Mouse (Mus musculus): ENCODE data around the gene Med16. TPM values are rescaled to one million over a fixed set of nuclear protein-coding genes. Genes with fewer than 3 reads are reported as not detected.

Gene Med16
- polyA plus RNA-seq, 1 experiment from 2014 or later: 49.0 TPM

DNA sequence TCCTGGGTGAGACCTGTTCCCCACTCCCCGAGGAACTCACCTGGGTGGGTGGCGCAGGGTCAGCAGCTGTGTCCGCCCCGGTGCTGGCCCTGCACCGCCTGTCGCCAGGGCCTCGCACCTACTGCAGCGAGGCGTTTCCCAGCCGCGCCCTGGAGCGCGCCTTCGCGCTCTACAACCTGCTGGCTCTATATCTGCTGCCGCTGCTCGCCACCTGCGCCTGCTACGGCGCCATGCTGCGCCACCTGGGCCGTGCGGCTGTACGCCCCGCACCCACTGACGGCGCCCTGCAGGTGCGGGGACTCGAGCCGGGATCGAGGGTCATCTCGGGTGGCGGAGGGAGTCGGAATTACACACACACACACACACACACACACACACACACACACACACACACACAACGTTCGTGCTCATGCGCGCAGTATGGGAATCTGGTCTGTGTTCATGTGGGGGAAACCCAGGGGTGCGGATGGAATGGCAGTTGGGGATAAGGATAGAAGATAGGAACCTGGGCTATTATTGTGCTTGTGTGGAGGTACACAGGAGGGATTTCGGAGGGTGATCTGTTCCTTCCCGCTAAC, 12.3 kb upstream of the Med16 start, which contains the start of gene R3hdm4:
Gene R3hdm4, minus strand, starts transcription at position 251 of the 578 bp plus-strand sequence.
- peak within 1 kb of the TSS; percentile 26 for H3K4me3 ChIP-seq
- peak within 1 kb of the TSS; percentile 38; the same call in 1 of the 2 replicates for H3K9ac ChIP-seq
- H3K4me2 ChIP-seq: peak within 1 kb of the TSS; percentile 44
- H3K36me3 ChIP-seq (ENCODE audit: poor library complexity, severe bottlenecking): no peaks in the 10 kb centered on the region
- 3% methylated on average over 29 of the region's 41 CpGs for WGBS
- no peak for ATAC-seq
- H3K9me3 ChIP-seq (replicated peaks): no peaks in the 10 kb centered on the region
- H3K27me3 ChIP-seq: peaks cover 72% of the 10 kb centered on the region
- H3K27ac ChIP-seq: no peak within 1 kb of the TSS
- H3K4me1 ChIP-seq: peaks cover 36% of the 10 kb centered on the region

DNA sequence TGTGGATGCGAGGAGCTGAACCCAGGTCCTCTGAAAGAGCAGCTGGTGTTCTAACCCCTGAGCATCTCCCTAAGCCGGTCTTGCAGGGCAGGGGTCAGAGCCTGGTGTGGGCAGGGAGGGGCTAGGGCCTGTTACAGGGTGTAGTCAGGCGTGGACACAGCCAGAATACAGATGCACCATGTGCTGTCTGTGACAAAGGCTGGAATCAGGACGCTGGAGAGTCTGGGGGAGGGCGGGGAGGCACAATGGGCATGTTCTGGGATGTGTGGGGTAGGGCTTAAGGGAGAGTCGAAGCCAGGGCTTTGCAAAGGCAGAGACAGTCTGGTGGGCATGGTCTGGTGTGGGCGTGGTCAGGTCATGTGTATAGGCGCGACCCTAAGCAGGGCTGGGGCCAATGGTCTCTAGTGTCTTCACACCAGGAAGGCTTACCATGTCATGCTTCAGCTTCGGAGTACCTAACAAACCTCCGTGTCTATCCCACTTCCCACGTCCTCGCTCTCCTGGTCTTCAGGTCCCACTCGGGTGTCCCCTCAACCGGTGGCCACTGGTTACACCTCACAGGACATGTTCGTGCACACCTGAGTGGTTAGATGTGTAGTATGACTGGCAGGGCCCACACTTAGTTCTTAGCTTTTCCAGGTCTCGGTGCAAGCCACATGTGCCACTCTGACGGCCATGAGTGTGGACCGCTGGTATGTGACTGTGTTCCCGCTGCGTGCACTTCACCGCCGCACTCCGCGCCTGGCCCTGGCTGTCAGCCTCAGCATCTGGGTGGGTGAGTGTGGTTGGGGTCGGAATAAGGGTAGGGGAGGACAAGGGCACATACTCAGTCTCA, 11.6 kb upstream of the Med16 start:
- no peaks in the 10 kb centered on the region for H3K36me3 ChIP-seq (ENCODE audit: poor library complexity, severe bottlenecking)

DNA sequence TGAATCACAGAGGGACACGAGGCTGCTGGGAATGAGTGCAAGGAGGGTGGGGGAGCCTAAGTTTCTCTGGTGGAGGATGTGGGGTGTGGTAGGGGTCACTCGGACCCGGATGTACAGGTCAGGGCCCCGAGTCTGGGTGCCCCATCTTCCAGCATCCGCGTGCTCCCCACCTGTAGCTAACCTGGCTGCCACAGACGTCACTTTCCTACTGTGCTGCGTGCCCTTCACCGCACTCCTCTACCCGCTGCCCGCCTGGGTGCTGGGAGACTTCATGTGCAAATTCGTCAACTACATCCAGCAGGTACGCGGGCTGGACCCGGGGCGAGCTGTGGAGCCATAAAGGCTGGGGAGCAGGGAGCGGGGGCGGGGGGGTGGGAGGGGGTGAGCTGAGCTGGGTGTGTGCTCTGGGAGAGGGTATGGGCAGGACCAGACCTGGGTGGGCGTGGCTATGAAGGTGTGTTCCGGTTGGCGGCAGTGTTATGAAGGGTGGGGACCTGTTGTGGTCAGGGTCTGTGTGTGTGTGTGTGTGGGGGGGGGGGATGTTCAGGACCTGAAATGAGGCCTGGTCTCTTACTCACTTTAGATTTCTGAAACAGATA, 10.6 kb upstream of the Med16 start:
- Histone ChIP-seq H3K36me3 (ENCODE audit: poor library complexity, severe bottlenecking) (no peaks in the 10 kb centered on the region), H3K9ac (no peak overlapping the region), H3K4me1 (peaks cover 47% of the 10 kb centered on the region), H3K4me2 (no peak overlapping the region), H3K9me3 (replicated peaks) (no peaks in the 10 kb centered on the region), H3K27ac (no peak overlapping the region), H3K27me3 (peaks cover 72% of the 10 kb centered on the region), H3K4me3 (0 out of 2 replicates have a peak overlapping the region, but pooled peaks have one; percentile 3)
- no peak for ATAC-seq
- 3% methylated on average over 21 of the region's 21 CpGs for WGBS

More for the DNA sequence above, 11.6 kb upstream of the Med16 start:
- no peak overlapping the region for H3K9ac ChIP-seq
- H3K27ac ChIP-seq: no peak overlapping the region
- peak overlapping the region; percentile 26; the same call in 1 of the 2 replicates for H3K4me3 ChIP-seq
- peaks cover 38% of the 10 kb centered on the region for H3K4me1 ChIP-seq
- no peak for ATAC-seq
- WGBS: 14% methylated on average over 25 of the region's 26 CpGs
- no peak overlapping the region for H3K4me2 ChIP-seq
- H3K27me3 ChIP-seq: peaks cover 72% of the 10 kb centered on the region
- H3K9me3 ChIP-seq (replicated peaks): no peaks in the 10 kb centered on the region

DNA sequence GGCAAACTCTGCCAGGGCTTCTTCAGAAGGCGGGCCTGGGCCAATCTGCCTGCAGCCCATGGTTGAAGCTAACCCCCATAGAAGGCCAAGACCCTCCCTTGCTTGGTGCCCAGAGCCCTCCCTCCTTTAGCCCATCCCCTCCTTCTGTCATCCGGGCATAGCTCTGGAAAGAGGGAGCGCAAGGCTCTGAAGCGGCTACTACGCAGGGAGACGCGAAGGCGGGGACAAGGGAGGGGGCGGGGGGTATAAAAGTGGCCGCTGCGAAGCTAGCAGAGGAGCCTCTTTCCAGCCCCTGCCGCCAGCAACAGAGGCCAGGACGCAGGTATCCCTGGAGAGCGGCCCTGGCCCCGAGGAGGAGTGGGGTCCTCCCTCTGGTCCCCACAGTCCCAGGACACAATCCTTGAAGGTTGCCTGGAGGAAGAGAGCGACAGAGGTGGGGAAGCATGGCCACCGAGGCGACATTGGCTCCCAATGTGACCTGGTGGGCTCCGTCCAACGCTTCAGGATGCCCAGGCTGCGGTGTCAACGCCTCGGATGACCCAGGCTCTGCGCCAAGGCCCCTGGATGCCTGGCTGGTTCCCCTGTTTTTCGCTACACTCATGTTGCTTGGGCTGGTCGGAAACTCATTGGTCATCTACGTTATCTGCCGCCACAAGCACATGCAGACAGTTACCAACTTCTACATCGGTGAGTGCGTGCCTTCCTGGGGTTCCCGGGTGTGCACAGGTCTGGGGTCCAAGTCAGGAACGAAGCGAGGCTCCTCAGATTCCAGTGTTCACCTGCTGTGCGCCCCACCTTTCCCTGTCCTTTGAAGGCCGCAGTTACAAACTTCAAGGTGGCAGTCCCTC, 9.7 kb upstream of the Med16 start:
- Histone ChIP-seq H3K4me1 (peaks cover 53% of the 10 kb centered on the region), H3K4me2 (peak overlapping the region; percentile 16), H3K9ac (peak overlapping the region; percentile 2; the same call in 1 of the 2 replicates), H3K9me3 (replicated peaks) (no peaks in the 10 kb centered on the region), H3K27me3 (peaks cover 63% of the 10 kb centered on the region), H3K36me3 (ENCODE audit: poor library complexity, severe bottlenecking) (peaks cover under 1% of the 10 kb centered on the region; the same call in 1 of the 2 replicates), H3K27ac (no peak overlapping the region), H3K4me3 (peak overlapping the region; percentile 15; the same call in 1 of the 2 replicates)
- WGBS: 3% methylated on average over 35 of the region's 35 CpGs
- ATAC-seq: no peak

DNA sequence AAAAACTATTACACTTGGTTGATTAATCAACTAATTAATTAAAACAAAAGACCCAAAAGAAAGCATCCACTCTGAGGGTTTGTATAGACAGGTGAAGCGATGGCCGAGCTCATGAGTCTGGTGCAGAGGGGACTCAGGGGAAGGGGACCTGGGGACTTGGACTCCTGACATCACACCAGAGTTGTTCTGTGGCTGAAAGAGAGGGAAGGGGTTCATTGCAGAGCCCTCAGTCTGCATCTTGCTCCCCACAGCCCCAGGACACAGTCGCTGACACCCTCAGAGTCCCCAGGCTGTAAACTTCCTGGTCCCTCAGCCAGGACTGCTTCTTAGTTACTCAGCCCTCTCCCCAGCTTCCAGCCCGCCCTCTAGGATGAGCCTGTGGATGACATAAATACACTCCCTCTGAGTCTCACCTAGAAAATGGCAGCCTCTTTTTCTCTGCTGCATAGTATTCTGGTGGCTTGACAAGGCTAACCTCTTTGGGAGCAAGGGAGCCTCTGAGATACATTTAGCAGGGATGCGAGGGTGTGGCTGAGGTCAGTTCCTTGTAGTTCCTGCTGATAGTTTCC, 8.9 kb upstream of the Med16 start:
- Histone ChIP-seq H3K27me3 (peaks cover 55% of the 10 kb centered on the region), H3K4me3 (peak overlapping the region; percentile 82; the same call in 1 of the 2 replicates), H3K36me3 (ENCODE audit: poor library complexity, severe bottlenecking) (peaks cover 5% of the 10 kb centered on the region; the same call in 1 of the 2 replicates), H3K9ac (no peak overlapping the region), H3K9me3 (replicated peaks) (no peaks in the 10 kb centered on the region), H3K4me1 (peaks cover 53% of the 10 kb centered on the region), H3K27ac (no peak overlapping the region), H3K4me2 (peak overlapping the region; percentile 98)
- 55% methylated on average over 5 of the region's 5 CpGs for WGBS
- ATAC-seq: no peak

DNA sequence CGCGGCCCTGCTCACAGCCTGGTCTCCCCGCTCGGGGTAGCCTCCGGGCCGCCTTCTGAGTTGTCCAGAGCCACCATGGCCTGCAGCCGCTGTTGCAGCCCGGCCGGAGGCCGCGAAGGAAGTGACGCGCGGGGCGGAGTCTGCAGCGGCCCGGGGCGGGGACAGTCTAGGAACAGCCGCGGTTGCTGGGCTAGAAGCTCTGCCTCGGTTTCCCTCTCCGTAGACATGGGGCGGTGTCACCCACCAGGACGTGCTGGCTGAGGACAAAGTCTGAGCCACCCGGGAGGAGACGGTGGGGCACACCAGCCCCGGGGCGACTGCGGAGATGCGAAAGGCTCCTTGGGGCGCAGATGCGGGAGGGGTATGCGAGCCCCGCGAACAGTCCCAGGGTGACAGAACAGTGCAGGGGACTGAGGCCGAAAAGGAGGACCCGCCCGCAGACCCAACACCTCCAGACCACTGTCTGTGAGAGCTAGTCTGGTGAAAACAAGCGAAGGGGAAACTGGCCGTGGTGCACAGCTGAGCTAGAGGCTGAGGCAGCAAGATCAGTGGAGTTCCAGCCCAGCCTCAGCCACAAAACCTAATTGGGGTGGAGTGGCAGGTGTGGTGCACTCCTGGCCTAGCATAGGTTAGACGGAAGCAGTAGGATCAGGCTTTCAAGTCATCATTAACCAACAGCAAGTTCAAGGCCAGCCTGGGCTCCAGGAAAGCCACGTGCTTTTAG, 8.2 kb upstream of the Med16 start, which contains the start of gene Kiss1r:
Gene Kiss1r, plus strand, starts transcription at position 164 of the 724 bp plus-strand sequence.
- peaks cover 53% of the 10 kb centered on the region for H3K4me1 ChIP-seq
- ATAC-seq: peak; percentile 90
- WGBS: 2% methylated on average over 41 of the region's 42 CpGs
- H3K9ac ChIP-seq: peak within 1 kb of the TSS; percentile 98
- peak within 1 kb of the TSS; percentile 51; the same call in 1 of the 2 replicates for H3K27ac ChIP-seq
- peak within 1 kb of the TSS; percentile 98 for H3K4me2 ChIP-seq
- peaks cover 48% of the 10 kb centered on the region for H3K27me3 ChIP-seq
- H3K9me3 ChIP-seq (replicated peaks): no peaks in the 10 kb centered on the region
- peaks cover 10% of the 10 kb centered on the region for H3K36me3 ChIP-seq (ENCODE audit: poor library complexity, severe bottlenecking)
- peak within 1 kb of the TSS; percentile 82 for H3K4me3 ChIP-seq

DNA sequence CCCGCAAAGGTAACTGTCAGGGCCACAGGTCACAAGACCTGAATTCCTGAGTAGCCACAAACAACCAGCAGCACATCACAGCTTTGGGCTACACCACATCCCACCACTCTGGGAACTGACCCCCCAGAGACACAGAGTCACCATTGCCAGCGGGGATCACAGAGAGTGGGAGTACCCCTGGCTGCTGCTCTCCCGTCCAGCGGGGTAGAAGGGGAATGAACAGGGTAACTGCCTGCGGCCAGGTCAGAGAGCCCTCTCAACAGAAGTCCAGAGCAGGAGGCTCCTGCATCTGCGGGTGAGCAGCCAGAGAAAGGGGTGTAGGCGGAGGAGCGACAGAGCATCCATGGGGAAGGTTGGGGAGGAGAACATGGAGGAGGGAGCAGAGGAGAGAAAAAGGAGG, 7.4 kb upstream of the Med16 start:
- peaks cover 39% of the 10 kb centered on the region for H3K27me3 ChIP-seq
- ATAC-seq: no peak
- 8% methylated on average over 8 of the region's 8 CpGs for WGBS
- no peaks in the 10 kb centered on the region for H3K9me3 ChIP-seq (replicated peaks)
- peaks cover 46% of the 10 kb centered on the region for H3K4me1 ChIP-seq
- H3K4me3 ChIP-seq: peak overlapping the region; percentile 82
- no peak overlapping the region; the same call in 1 of the 2 replicates for H3K27ac ChIP-seq
- peaks cover 19% of the 10 kb centered on the region for H3K36me3 ChIP-seq (ENCODE audit: poor library complexity, severe bottlenecking)
- peak overlapping the region; percentile 98 for H3K4me2 ChIP-seq
- H3K9ac ChIP-seq: peak overlapping the region; percentile 98

DNA sequence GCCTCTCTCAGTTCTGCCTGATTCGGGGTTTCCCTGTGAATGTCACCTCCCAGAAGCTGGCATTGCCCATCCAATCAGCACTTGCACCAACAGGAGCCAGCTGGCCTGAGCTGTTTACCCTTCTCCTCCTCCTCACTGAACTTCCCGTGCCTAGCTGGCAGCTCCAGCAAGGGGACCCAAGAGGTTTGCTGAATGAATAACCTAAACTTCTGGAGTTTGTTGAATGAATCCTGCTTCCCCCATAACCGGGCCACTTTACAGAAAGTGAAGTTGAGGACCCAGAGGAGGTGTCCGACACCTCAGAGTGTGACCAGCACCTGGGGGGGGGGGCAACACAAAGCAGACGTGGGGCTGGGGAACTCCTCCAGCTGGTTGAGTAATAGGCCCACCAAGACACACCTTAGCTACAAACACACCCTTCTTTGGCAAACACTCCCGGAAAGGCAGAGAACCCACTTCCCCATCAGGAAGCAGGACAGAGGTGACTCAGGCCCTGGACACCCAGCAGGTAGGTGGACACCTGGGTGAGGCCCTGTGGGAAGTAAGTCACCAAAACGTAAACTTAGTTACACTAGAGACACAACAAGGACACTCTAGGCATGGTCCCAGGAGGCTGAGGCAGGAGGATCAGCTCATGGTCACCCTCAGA, 6.3 kb upstream of the Med16 start:
- Histone ChIP-seq H3K9ac (peak overlapping the region; percentile 45), H3K9me3 (replicated peaks) (no peaks in the 10 kb centered on the region), H3K27me3 (peaks cover 29% of the 10 kb centered on the region), H3K4me1 (peaks cover 37% of the 10 kb centered on the region), H3K4me3 (no peak overlapping the region), H3K27ac (no peak overlapping the region), H3K36me3 (ENCODE audit: poor library complexity, severe bottlenecking) (peaks cover 25% of the 10 kb centered on the region), H3K4me2 (peak overlapping the region; percentile 98)
- ATAC-seq: no peak
- WGBS: 77% methylated on average over 7 of the region's 7 CpGs

DNA sequence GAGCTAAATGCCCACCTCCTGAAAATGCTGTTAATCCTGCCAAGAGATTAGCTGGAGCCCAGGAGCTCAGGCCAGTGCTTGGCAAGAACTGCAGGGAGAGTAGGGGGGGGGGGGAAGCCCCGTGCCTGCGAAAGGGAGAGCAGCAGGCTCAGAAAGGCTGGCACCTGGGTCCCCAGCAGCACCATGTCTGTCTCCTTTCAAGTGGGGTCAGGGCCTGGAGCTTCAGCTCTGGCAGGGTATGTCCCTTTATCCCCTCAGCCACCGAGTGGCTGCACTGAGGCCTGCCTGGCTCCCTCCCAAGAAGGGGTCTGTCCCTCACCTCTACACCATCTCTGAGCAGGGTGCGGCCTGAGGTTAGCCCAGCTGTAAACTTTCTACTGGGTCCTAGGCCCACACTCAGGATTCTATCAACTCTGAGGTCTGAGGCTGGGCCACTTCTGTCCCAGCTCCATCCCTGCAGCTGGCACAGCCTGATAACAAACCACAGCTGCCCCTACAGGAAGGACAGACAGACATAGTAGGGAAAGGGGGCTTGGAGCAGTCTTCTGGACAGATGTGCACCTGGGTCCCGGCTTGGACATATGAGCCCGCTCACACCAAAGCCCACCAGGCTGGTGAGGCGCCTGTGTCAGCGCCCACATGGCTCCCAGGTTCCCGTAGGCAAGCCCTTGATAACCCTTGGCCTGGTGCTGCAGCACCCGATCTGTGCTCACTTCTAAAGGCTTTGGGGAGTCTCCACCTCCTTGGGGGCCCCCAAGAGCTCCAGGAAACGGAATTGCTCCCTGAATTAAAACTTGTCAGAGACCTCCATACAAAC, 5.6 kb upstream of the Med16 start:
- no peaks in the 10 kb centered on the region for H3K9me3 ChIP-seq (replicated peaks)
- peaks cover 25% of the 10 kb centered on the region for H3K36me3 ChIP-seq (ENCODE audit: poor library complexity, severe bottlenecking)
- H3K27ac ChIP-seq: peak overlapping the region; percentile 45
- peak overlapping the region; percentile 45 for H3K9ac ChIP-seq
- ATAC-seq: no peak
- peak overlapping the region; percentile 16; the same call in 1 of the 2 replicates for H3K4me2 ChIP-seq
- peaks cover 41% of the 10 kb centered on the region for H3K4me1 ChIP-seq
- peaks cover 22% of the 10 kb centered on the region for H3K27me3 ChIP-seq
- WGBS: 58% methylated on average over 11 of the region's 11 CpGs
- no peak overlapping the region for H3K4me3 ChIP-seq

DNA sequence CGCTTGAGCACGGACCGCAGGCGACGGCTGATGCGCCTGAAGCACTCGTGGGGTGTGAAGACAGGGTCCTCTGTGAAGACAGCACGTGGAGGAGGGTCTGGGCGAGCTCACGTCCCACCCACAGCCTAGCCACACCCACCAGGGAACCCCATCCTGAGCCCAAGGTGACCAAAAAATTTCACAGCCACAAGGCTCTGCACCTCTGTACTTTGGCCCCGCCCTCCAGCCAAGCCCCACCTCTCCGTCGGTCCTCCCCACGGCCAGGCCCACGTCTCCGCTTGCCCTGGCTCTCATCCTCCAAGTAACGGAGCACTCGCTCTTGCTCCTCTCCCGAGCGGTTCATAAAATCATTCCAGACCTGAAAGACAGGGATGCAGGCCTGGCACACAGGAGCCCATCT, 3.7 kb upstream of the Med16 start:
- H3K9me3 ChIP-seq (replicated peaks): no peaks in the 10 kb centered on the region
- ATAC-seq: no peak
- H3K4me1 ChIP-seq: peaks cover 41% of the 10 kb centered on the region
- WGBS: 70% methylated on average over 20 of the region's 20 CpGs
- H3K27me3 ChIP-seq: peaks cover 3% of the 10 kb centered on the region
- no peak overlapping the region for H3K4me2 ChIP-seq
- no peak overlapping the region for H3K9ac ChIP-seq
- H3K4me3 ChIP-seq: no peak overlapping the region
- peaks cover 25% of the 10 kb centered on the region for H3K36me3 ChIP-seq (ENCODE audit: poor library complexity, severe bottlenecking)
- H3K27ac ChIP-seq: no peak overlapping the region

Data from forebrain, embryonic 13.5 days (tissue).